Mouse (Mus musculus) hindbrain, postnatal 0 days (tissue): ENCODE results near the gene Snd1. TPM values are rescaled to one million over a fixed set of nuclear protein-coding genes. Genes with fewer than 3 reads are reported as not detected.

Source experiments
- ATAC-seq: fragments of 200-750 bp; cut with Nextera tagmentation; 2 replicates; pipeline ENCODE4 v1.8.0; 2017; ENCODE audit warnings: mild to moderate bottlenecking, moderate TSS enrichment, moderate library complexity
- DNase-seq: peaks from one replicate; pipeline ENCODE4 v3.0.0-alpha.2; 2015; ENCODE audit warnings: low spot score
- H3K27ac ChIP-seq: fragments of 300-500 bp; sonication (generic); 2 replicates; pipeline ENCODE4 v1.5.1; 2014; ENCODE audit warnings: mild to moderate bottlenecking
- H3K27me3 ChIP-seq: fragments of 300-500 bp; sonication (generic); 2 replicates; pipeline ENCODE4 v1.6.1; 2014; ENCODE audit warnings: low read length, mixed read lengths; ENCODE audit not compliant: insufficient read depth
- H3K36me3 ChIP-seq: fragments of 300-500 bp; sonication (generic); 2 replicates; pipeline ENCODE4 v1.6.1; 2014; ENCODE audit warnings: low read length, mixed read lengths; ENCODE audit not compliant: insufficient read depth
- H3K4me1 ChIP-seq: fragments of 300-500 bp; sonication (generic); 2 replicates; pipeline ENCODE4 v1.6.1; 2014; ENCODE audit warnings: antibody characterized with exemption, low read length, mixed read lengths; ENCODE audit not compliant: insufficient read depth
- H3K4me2 ChIP-seq: fragments of 300-500 bp; sonication (generic); 2 replicates; pipeline ENCODE4 v1.6.1; 2014; ENCODE audit warnings: low read depth, mild to moderate bottlenecking, low read length, moderate library complexity, mixed read lengths
- H3K4me3 ChIP-seq: fragments of 300-500 bp; sonication (generic); 2 replicates; pipeline ENCODE4 v1.5.1; 2014; ENCODE audit warnings: low read length
- H3K9ac ChIP-seq: fragments of 300-500 bp; sonication (generic); replicated peaks from 2 replicates; pipeline ENCODE4 v1.6.1; 2014; ENCODE audit warnings: mild to moderate bottlenecking, low read length, moderate library complexity, mixed read lengths
- H3K9me3 ChIP-seq: fragments of 300-500 bp; sonication (generic); 2 replicates; pipeline ENCODE4 v1.6.1; 2016; ENCODE audit warnings: low read length, mixed read lengths
- CTCF ChIP-seq: IDR thresholded peaks from 2 replicates; pipeline ENCODE4 v1.5.1; 2016; ENCODE audit warnings: antibody characterized with exemption, control low read depth, low read depth
- WGBS: fragments of 180-500 bp; shearing (Covaris S2); extraction: QIAGEN DNeasy Blood & Tissue Kit; methylation state at CpG from one replicate; pipeline ENCODE4 v1.1.7; 2014; 5-methylcytosine and 5-hydroxymethylcytosine counted together
- polyA plus RNA-seq: library from polyadenylated mRNA; unstranded; fragments of >200 nt; fragmentation: Nextera tagmentation; extraction: Ambion mirVana; gene quantifications from 2 replicates; pipeline ENCODE4 v1.2.1, GENCODE M21; 2015
- total RNA-seq: library from RNA; depleted of rRNA; stranded (reverse); fragments of >200 nt; gene quantifications from 2 replicates; pipeline ENCODE4 v1.2.3, GENCODE M21; 2014

The Snd1 gene
- total and polyA plus RNA-seq, 2 experiments from 2014 or later = 67.6 to 85.5 TPM

GRCm38 (mm10) chr6:28852342-28852741 is 377.4 kb downstream of the Snd1 start:
- DNase-seq (no peak), ATAC-seq (no peak)
- WGBS = 51% methylated on average over 7 of the region's 7 CpGs
- Histone ChIP-seq H3K4me2 (no peak overlapping the region), H3K4me1 (peaks cover 42% of the 10 kb centered on the region), H3K9ac (no peak overlapping the region), H3K9me3 (no peaks in the 10 kb centered on the region), H3K27ac (no peak overlapping the region), H3K36me3 (no peaks in the 10 kb centered on the region), H3K4me3 (no peak overlapping the region), H3K27me3 (no peaks in the 10 kb centered on the region)
- no peak for TF ChIP-seq CTCF

- DNase-seq (no peak), ATAC-seq (no peak)
- H3K27me3 ChIP-seq = no peaks in the 10 kb centered on the region
- H3K4me1 ChIP-seq = peaks cover 42% of the 10 kb centered on the region
- no peak for TF ChIP-seq CTCF
- no peaks in the 10 kb centered on the region for H3K9me3 ChIP-seq
- 35% methylated on average over 3 of the region's 3 CpGs for WGBS
- peak overlapping the region; percentile 60; the same call in 1 of the 2 replicates for H3K27ac ChIP-seq
- H3K9ac ChIP-seq = no peak overlapping the region
- H3K4me3 ChIP-seq = no peak overlapping the region
- no peaks in the 10 kb centered on the region for H3K36me3 ChIP-seq
- no peak overlapping the region for H3K4me2 ChIP-seq
Measured at GRCm38 (mm10) chr6:28853164-28853563, 378.2 kb downstream of the Snd1 start.

DNA sequence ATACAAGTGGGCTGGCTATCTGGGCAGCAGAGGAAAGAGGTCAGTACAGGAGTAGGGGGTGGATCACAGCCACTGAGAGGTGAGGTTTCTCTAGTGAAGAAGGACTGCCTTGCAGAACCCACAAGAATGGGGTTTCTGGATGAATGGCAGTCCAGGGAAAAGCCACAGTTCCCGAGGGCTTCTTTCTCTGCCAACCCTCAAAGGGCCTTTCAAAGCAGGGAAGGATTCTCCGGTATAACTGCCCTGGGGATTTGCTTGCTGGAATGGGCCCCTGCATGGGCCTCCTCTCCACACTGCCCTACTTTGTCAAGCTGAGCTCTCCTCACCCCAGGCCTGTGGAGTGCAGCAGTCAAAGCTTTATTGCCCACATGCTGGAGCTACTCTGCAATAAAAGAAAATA is 378.7 kb downstream of the Snd1 start:
- DNase-seq = no peak
- H3K4me1 ChIP-seq = peaks cover 40% of the 10 kb centered on the region
- peak overlapping the region; percentile 60 for H3K27ac ChIP-seq
- no peak overlapping the region for H3K9ac ChIP-seq
- TF ChIP-seq CTCF = no peak
- H3K9me3 ChIP-seq = no peaks in the 10 kb centered on the region
- H3K4me3 ChIP-seq = no peak overlapping the region
- ATAC-seq = no peak
- WGBS = 6% methylated on average over 2 of the region's 2 CpGs
- H3K36me3 ChIP-seq = no peaks in the 10 kb centered on the region
- H3K27me3 ChIP-seq = no peaks in the 10 kb centered on the region
- H3K4me2 ChIP-seq = no peak overlapping the region

DNA sequence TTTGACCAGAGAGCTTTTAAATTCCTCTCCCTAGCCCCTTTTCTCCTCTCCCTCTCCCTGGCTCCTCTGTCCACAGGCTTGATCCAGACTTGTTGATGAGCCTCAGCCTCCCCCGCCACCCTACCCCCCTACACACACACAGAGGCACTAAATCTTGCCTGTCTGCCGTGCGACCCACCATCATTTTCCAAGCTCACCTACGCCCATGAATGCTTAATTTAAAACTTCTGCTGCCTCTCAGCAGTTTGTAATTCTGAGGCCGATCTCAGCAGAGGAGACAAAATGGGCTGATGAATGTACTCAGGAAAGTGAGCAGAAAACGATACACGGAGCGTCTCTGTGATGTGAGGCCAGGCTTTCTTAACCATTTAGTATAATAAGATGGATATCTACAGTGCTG is 379.7 kb downstream of the Snd1 start:
- no peaks in the 10 kb centered on the region for H3K9me3 ChIP-seq
- H3K27ac ChIP-seq = 0 out of 2 replicates have a peak overlapping the region, but pooled peaks have one; percentile 45
- no peak for ATAC-seq
- H3K4me2 ChIP-seq = no peak overlapping the region
- no peaks in the 10 kb centered on the region for H3K36me3 ChIP-seq
- H3K9ac ChIP-seq = no peak overlapping the region
- no peaks in the 10 kb centered on the region for H3K27me3 ChIP-seq
- no peak overlapping the region for H3K4me3 ChIP-seq
- no peak for TF ChIP-seq CTCF
- DNase-seq = no peak
- WGBS = 48% methylated on average over 8 of the region's 8 CpGs
- H3K4me1 ChIP-seq = peaks cover 31% of the 10 kb centered on the region

GRCm38 (mm10) chr6:28855442-28855841 is 380.5 kb downstream of the Snd1 start:
- no peak for DNase-seq
- ATAC-seq = no peak
- H3K4me1 ChIP-seq = peaks cover 31% of the 10 kb centered on the region
- H3K36me3 ChIP-seq = no peaks in the 10 kb centered on the region
- WGBS = 19% methylated on average over 3 of the region's 3 CpGs
- no peaks in the 10 kb centered on the region for H3K27me3 ChIP-seq
- no peak overlapping the region for H3K9ac ChIP-seq
- H3K4me3 ChIP-seq = no peak overlapping the region
- no peaks in the 10 kb centered on the region for H3K9me3 ChIP-seq
- no peak overlapping the region for H3K4me2 ChIP-seq
- TF ChIP-seq CTCF = no peak
- peak overlapping the region; percentile 45; the same call in 1 of the 2 replicates for H3K27ac ChIP-seq

DNA sequence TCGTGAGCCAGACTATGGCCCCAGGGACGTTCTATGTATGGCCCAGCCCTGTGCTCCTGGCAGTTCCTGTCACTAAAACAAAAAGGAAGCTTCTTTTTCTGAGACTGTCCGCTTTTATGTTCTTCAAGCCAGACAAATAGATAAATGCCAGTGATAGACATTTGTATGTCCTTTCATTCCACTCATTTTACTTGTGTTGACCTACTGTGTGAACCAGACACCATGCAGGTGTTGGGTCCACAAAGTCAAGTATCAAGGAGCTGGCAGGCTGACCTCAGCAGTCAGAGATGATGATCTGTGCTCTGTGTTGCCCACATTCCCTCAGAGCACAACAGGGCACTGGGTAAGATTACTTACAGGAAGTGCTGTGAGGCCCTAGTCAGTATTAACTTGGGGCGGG is 381.9 kb downstream of the Snd1 start:
- H3K27me3 ChIP-seq = no peaks in the 10 kb centered on the region

DNA sequence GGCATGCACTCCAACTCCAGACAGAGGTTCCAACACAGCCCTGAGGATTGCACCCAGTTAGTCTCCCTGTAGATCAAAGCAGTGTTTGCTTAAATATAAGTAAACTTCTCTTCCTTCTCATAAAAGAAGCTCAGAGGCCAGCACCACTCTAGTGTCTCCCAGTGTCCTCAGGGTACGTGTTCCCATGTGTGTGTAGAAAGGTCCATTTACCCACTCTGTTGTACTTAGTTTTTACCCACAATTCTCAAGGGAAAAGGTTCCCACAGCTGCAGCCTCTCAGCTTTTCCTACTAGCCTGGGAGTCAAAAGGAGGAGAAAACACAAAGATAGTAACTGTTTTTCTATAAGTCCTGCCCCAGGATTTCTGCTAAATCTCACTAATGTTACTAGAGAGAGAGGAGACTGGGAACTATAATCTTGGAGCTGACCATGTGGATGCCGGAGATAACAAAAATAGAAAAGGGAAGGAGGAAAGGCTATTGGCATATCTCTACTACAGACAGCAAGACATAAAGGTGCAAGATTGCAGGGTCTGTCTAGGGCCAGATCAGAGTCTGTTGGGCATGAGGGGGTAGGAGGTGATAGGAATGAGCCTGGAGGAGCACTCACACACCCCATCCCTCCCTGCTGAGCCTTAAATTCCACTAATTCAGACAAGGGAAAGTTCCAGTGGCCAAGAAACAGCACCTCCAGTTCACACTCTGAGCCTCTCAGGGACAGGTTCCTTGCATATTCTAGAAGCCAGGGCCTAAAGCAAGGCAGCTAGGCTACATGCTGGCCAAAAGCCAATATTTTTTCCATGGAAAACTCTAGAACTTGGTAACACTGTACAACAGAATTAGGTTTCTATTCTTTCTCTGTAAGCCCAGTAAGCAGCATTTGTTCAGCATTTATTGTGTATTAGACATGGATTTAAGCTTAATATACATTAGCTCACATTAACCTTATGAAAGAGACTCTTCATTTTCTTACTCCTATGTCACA is 382.6 kb downstream of the Snd1 start:
- Histone ChIP-seq H3K27ac (no peak overlapping the region), H3K4me1 (peaks cover 29% of the 10 kb centered on the region), H3K9me3 (no peaks in the 10 kb centered on the region), H3K9ac (no peak overlapping the region), H3K36me3 (no peaks in the 10 kb centered on the region), H3K4me3 (no peak overlapping the region), H3K27me3 (no peaks in the 10 kb centered on the region), H3K4me2 (no peak overlapping the region)
- no peak for DNase-seq
- 79% methylated on average over 2 of the region's 2 CpGs for WGBS
- TF ChIP-seq CTCF = no peak
- no peak for ATAC-seq

More for the DNA sequence above, 381.9 kb downstream of the Snd1 start:
- no peaks in the 10 kb centered on the region for H3K9me3 ChIP-seq
- no peaks in the 10 kb centered on the region for H3K36me3 ChIP-seq
- H3K9ac ChIP-seq = no peak overlapping the region
- WGBS = 84% methylated on average over 4 of the region's 4 CpGs
- no peak for TF ChIP-seq CTCF
- DNase-seq (no peak), ATAC-seq (no peak)
- no peak overlapping the region for H3K27ac ChIP-seq
- peaks cover 31% of the 10 kb centered on the region for H3K4me1 ChIP-seq
- H3K4me3 ChIP-seq = no peak overlapping the region
- H3K4me2 ChIP-seq = no peak overlapping the region
